ENCODE assay signal across 18 mouse cellular contexts in genomic region chr5:128414056-128414455, GRCm38 (mm10). TPM values are rescaled to one million over a fixed set of nuclear protein-coding genes. Genes with fewer than 3 reads are reported as not detected.
"Had no signal": no experiment of that assay in that cellular context is flagged by ENCODE, and none has a peak within 500 bp of the region (broad histone marks: within the 10 kb centered on the region; RNA-seq: fewer than 3 reads in every experiment).

No protein-coding gene starts in this region.

- H3K4me2 ChIP-seq: neural tube, embryonic 13.5 days; neural tube, embryonic 15.5 days; stomach, embryonic 15.5 days had no signal

- H3K27ac ChIP-seq: neural tube, embryonic 13.5 days; neural tube, embryonic 15.5 days; stomach, embryonic 15.5 days; stomach, postnatal 0 days had no signal

- H3K27me3 ChIP-seq: neural tube, embryonic 13.5 days; neural tube, embryonic 15.5 days; stomach, embryonic 15.5 days had no signal

- H3K36me3 ChIP-seq: neural tube, embryonic 13.5 days; neural tube, embryonic 15.5 days; stomach, embryonic 15.5 days had no signal

- H3K4me3 ChIP-seq: neural tube, embryonic 13.5 days; neural tube, embryonic 15.5 days; stomach, embryonic 15.5 days had no signal

- H3K4me1 ChIP-seq: neural tube, embryonic 13.5 days; stomach, embryonic 15.5 days had no signal

- DNase-seq: retina, postnatal 1 day; right cerebral cortex, adult 18-20 months; right cerebral cortex, postnatal 14 days; right cerebral cortex, postnatal 25 days; right cerebral cortex, postnatal 4 days; spleen, adult 18-20 months; thymus, adult 18-20 months; thymus, adult 2 months; thymus, postnatal 14 days; thymus, postnatal 25 days; thymus, postnatal 36 days; thymus, postnatal 4 days had no signal

- H3K9me3 ChIP-seq: neural tube, embryonic 13.5 days; neural tube, embryonic 15.5 days; stomach, embryonic 15.5 days had no signal

- H3K9ac ChIP-seq: neural tube, embryonic 13.5 days; neural tube, embryonic 15.5 days; stomach, embryonic 15.5 days had no signal

RNA-seq across cellular contexts. Expression of gene Tmem132d, which starts 18.8 kb away (rescaled TPM):
- total RNA-seq: neutrophil, adult 5-6 weeks had no signal
- polyA plus RNA-seq: spleen, adult 2 months had no signal
